Mouse (Mus musculus): ENCODE results near the gene Gmeb2.

DNA sequence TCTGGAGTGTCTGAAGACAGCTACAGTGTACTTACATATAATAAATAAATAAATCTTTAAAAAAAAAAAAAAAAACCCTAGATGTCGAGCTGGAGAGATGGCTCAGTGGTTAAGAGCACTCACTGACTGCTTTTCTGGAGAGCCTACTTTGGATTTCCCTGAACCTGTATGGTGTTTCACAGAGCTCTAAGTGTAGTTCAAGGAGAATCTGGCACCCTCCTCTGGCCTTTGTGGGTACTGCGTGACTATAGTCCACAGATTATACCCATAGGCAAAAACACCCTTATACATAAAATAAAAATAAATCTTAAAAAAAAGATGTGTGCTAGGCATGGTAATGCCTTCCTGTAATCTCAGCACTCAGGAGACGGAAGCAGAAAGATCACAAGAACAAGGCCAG, 46.2 kb upstream of the Gmeb2 start:
- TF ChIP-seq CTCF (IDR thresholded peaks at IDR 0.05) = peak; percentile 85
- TF ChIP-seq POLR2A (IDR thresholded peaks at IDR 0.05; ENCODE audit: insufficient read depth, low read depth, low read length) = no peak
